Mouse (Mus musculus) forebrain, embryonic 10.5 days (tissue): ENCODE results near the gene Clec1a. TPM values are rescaled to one million over a fixed set of nuclear protein-coding genes. Genes with fewer than 3 reads are reported as not detected.

ENCODE experiments used
- DNase-seq: peaks from one replicate; pipeline ENCODE4 v3.0.0-alpha.2; 2017; ENCODE audit warnings: low spot score; ENCODE audit errors: extremely low spot score
- H3K27ac ChIP-seq: fragments of 300-500 bp; sonication (generic); 2 replicates; pipeline ENCODE4 v1.5.1; 2016; ENCODE audit warnings: mild to moderate bottlenecking
- H3K27me3 ChIP-seq: fragments of 300-500 bp; sonication (generic); 2 replicates; pipeline ENCODE4 v1.6.1; 2016; ENCODE audit warnings: mild to moderate bottlenecking; ENCODE audit not compliant: poor library complexity, severe bottlenecking
- H3K36me3 ChIP-seq: fragments of 300-500 bp; sonication (generic); replicated peaks from 2 replicates; pipeline ENCODE4 v1.6.1; 2016; ENCODE audit warnings: mild to moderate bottlenecking, moderate library complexity
- H3K4me1 ChIP-seq: fragments of 300-500 bp; sonication (generic); 2 replicates; pipeline ENCODE4 v1.6.1; 2016
- H3K4me3 ChIP-seq: fragments of 300-500 bp; sonication (generic); 2 replicates; pipeline ENCODE4 v1.5.1; 2016; ENCODE audit warnings: mild to moderate bottlenecking, moderate library complexity
- H3K9me3 ChIP-seq: fragments of 300-500 bp; sonication (generic); 2 replicates; pipeline ENCODE4 v1.6.1; 2016; ENCODE audit warnings: mild to moderate bottlenecking, moderate library complexity
- WGBS: fragments of 180-500 bp; shearing (Covaris S2); methylation state at CpG from one replicate; pipeline ENCODE4 v1.1.7; 2016; 5-methylcytosine and 5-hydroxymethylcytosine counted together
- polyA plus RNA-seq: library from polyadenylated mRNA; unstranded; fragments of >200 nt; fragmentation: Nextera tagmentation; extraction: Ambion mirVana; gene quantifications from 2 replicates; pipeline ENCODE4 v1.2.1, GENCODE M21; 2016

The Clec1a gene
- polyA plus RNA-seq, 1 experiment from 2014 or later, result 0.66 TPM

- no peak overlapping the region for H3K4me3 ChIP-seq
- no peaks in the 10 kb centered on the region for H3K4me1 ChIP-seq
- H3K27ac ChIP-seq, result no peak overlapping the region
- no peak for DNase-seq
- H3K36me3 ChIP-seq, result no peaks in the 10 kb centered on the region
- WGBS, result 81% methylated on average over 6 of the region's 6 CpGs
- H3K9me3 ChIP-seq, result no peaks in the 10 kb centered on the region
- no peaks in the 10 kb centered on the region for H3K27me3 ChIP-seq
Observed at GRCm38 (mm10) chr6:129393732-129394131, 58.1 kb downstream of the Clec1a start.

- no peak for DNase-seq
- H3K4me1 ChIP-seq, result no peaks in the 10 kb centered on the region
- H3K27ac ChIP-seq, result no peak overlapping the region
- no peaks in the 10 kb centered on the region for H3K27me3 ChIP-seq
- no peaks in the 10 kb centered on the region for H3K9me3 ChIP-seq
- H3K36me3 ChIP-seq, result no peaks in the 10 kb centered on the region
- H3K4me3 ChIP-seq, result no peak overlapping the region
- WGBS, result 39% methylated on average over 2 of the region's 2 CpGs
Observed at GRCm38 (mm10) chr6:129393087-129393720, 58.6 kb downstream of the Clec1a start.

- no peak for DNase-seq
- H3K27me3 ChIP-seq, result no peaks in the 10 kb centered on the region
- H3K4me1 ChIP-seq, result peaks cover 7% of the 10 kb centered on the region; the same call in 1 of the 2 replicates
- H3K9me3 ChIP-seq, result no peaks in the 10 kb centered on the region
- WGBS, result 83% methylated on average over 2 of the region's 2 CpGs
- no peak within 1 kb of the TSS for H3K27ac ChIP-seq
- H3K4me3 ChIP-seq, result no peak within 1 kb of the TSS
- no peaks in the 10 kb centered on the region for H3K36me3 ChIP-seq
Observed at GRCm38 (mm10) chr6:129385774-129386173, 66.0 kb downstream of the Clec1a start, which contains the start of gene Clec12b. Gene Clec12b (minus strand): TSS chr6:129385874.

- H3K9me3 ChIP-seq, result no peaks in the 10 kb centered on the region
- H3K4me1 ChIP-seq, result peaks cover 7% of the 10 kb centered on the region; the same call in 1 of the 2 replicates
- no peak overlapping the region for H3K27ac ChIP-seq
- 89% methylated on average over 4 of the region's 4 CpGs for whole genome bisulfite sequencing
- DNase-seq, result no peak
- H3K36me3 ChIP-seq, result no peaks in the 10 kb centered on the region
- H3K4me3 ChIP-seq, result no peak overlapping the region
- no peaks in the 10 kb centered on the region for H3K27me3 ChIP-seq
Observed at GRCm38 (mm10) chr6:129385000-129385399, 66.8 kb downstream of the Clec1a start.

- DNase-seq, result no peak
- no peaks in the 10 kb centered on the region for H3K9me3 ChIP-seq
- H3K27me3 ChIP-seq, result no peaks in the 10 kb centered on the region
- H3K36me3 ChIP-seq, result no peaks in the 10 kb centered on the region
- peaks cover 7% of the 10 kb centered on the region; the same call in 1 of the 2 replicates for H3K4me1 ChIP-seq
- no peak overlapping the region for H3K27ac ChIP-seq
- 91% methylated on average over 3 of the region's 3 CpGs for WGBS
- no peak overlapping the region for H3K4me3 ChIP-seq
Observed at GRCm38 (mm10) chr6:129383466-129383865, 68.3 kb downstream of the Clec1a start.

- no peaks in the 10 kb centered on the region for H3K36me3 ChIP-seq
- no peaks in the 10 kb centered on the region for H3K27me3 ChIP-seq
- 89% methylated on average over 1 of the region's 1 CpGs for WGBS
- peaks cover 7% of the 10 kb centered on the region; the same call in 1 of the 2 replicates for H3K4me1 ChIP-seq
- no peak overlapping the region for H3K4me3 ChIP-seq
- H3K9me3 ChIP-seq, result no peaks in the 10 kb centered on the region
- no peak overlapping the region for H3K27ac ChIP-seq
- DNase-seq, result no peak
Observed at GRCm38 (mm10) chr6:129381736-129382135, 70.1 kb downstream of the Clec1a start.

- Histone ChIP-seq H3K27ac (no peak overlapping the region), H3K9me3 (no peaks in the 10 kb centered on the region), H3K27me3 (no peaks in the 10 kb centered on the region), H3K4me3 (no peak overlapping the region), H3K4me1 (peaks cover 7% of the 10 kb centered on the region; the same call in 1 of the 2 replicates), H3K36me3 (no peaks in the 10 kb centered on the region)
- 72% methylated on average over 4 of the region's 4 CpGs for WGBS
- no peak for DNase-seq
Observed at GRCm38 (mm10) chr6:129380454-129380853, 71.3 kb downstream of the Clec1a start.

- no peaks in the 10 kb centered on the region for H3K4me1 ChIP-seq
- no peak for DNase-seq
- no peak overlapping the region for H3K4me3 ChIP-seq
- 89% methylated on average over 2 of the region's 2 CpGs for WGBS
- no peak overlapping the region for H3K27ac ChIP-seq
- no peaks in the 10 kb centered on the region for H3K36me3 ChIP-seq
- H3K9me3 ChIP-seq, result no peaks in the 10 kb centered on the region
- no peaks in the 10 kb centered on the region for H3K27me3 ChIP-seq
Observed at GRCm38 (mm10) chr6:129374937-129375471, 76.8 kb downstream of the Clec1a start.

Other genes with a start within 250 kb of the Clec1a start
- gene Cd69, start 176.6 kb downstream of the Clec1a start, polyA plus RNA-seq, result 0.09 and 0.11 TPM in 2 replicates
- gene 4922502D21Rik, start 120.2 kb downstream of the Clec1a start, polyA plus RNA-seq, result not detected in 2 replicates
- 0.38 and 0.39 TPM in 2 replicates for gene Clec12a, start 109.3 kb downstream of the Clec1a start, polyA plus RNA-seq
- not detected in 2 replicates for gene Clec12b, start 66.1 kb downstream of the Clec1a start, polyA plus RNA-seq
- 16.4 and 19.8 TPM in 2 replicates for gene Clec1b, start 54.7 kb downstream of the Clec1a start, polyA plus RNA-seq
- 0.36 TPM in 2 replicates for gene Clec9a, start 43.1 kb downstream of the Clec1a start, polyA plus RNA-seq
- gene Olr1, start 55.2 kb upstream of the Clec1a start, polyA plus RNA-seq, result 0.06 TPM in 1 of 2 replicates, not detected in the other
- gene Tmem52b, start 60.6 kb upstream of the Clec1a start, polyA plus RNA-seq, result not detected in 2 replicates
- gene Gabarapl1, start 81.2 kb upstream of the Clec1a start, polyA plus RNA-seq, result 40.4 and 43.5 TPM in 2 replicates
- gene Klre1, start 125.9 kb upstream of the Clec1a start, polyA plus RNA-seq, result not detected in 2 replicates
- gene Klrd1, start 139.8 kb upstream of the Clec1a start, polyA plus RNA-seq, result not detected in 2 replicates
- 0.07 and 0.17 TPM in 2 replicates for gene Klrk1, start 171.9 kb upstream of the Clec1a start, polyA plus RNA-seq
- gene Klrc3, start 191.3 kb upstream of the Clec1a start, polyA plus RNA-seq, result not detected in 2 replicates
- gene Klrc2, start 208.7 kb upstream of the Clec1a start, polyA plus RNA-seq, result not detected in 2 replicates
- gene Klrc1, start 227.0 kb upstream of the Clec1a start, polyA plus RNA-seq, result not detected in 2 replicates